ENCODE assay signal across 8 mouse cellular contexts in genomic region chr15:97766594-97767279, GRCm38 (mm10). TPM values are rescaled to one million over a fixed set of nuclear protein-coding genes. Genes with fewer than 3 reads are reported as not detected.
DNase-seq lines count a peak whose midpoint lies in the region; ATAC-seq and TF ChIP-seq lines count a peak whose summit lies in the region.

No protein-coding gene starts in this region.

- no peaks in the 10 kb centered on the region for H3K9me3 ChIP-seq in forebrain, postnatal 0 days (ENCODE audit: low read length)
- H3K9me3 ChIP-seq in midbrain, postnatal 0 days (ENCODE audit: low read length): no peaks in the 10 kb centered on the region

- TF ChIP-seq POLR2A in spleen, adult 2 months (IDR thresholded peaks at IDR 0.05; ENCODE audit: low read depth, low read length): no peak

- peak overlapping the region; percentile 12 for H3K27ac ChIP-seq in spleen, adult 2 months (ENCODE audit: insufficient read depth, low read length)
- H3K27ac ChIP-seq in forebrain, postnatal 0 days (ENCODE audit: low read depth, low read length): peak overlapping the region; percentile 75
- H3K27ac ChIP-seq in midbrain, postnatal 0 days (ENCODE audit: low read depth, low read length): peak overlapping the region; percentile 72

- peak overlapping the region; percentile 96 for H3K4me2 ChIP-seq in forebrain, postnatal 0 days (ENCODE audit: low read depth)
- peak overlapping the region; percentile 66 for H3K4me2 ChIP-seq in midbrain, postnatal 0 days (ENCODE audit: low read depth, low read length, poor library complexity, severe bottlenecking)

- whole genome bisulfite sequencing in spleen, adult 2 months: 34% methylated on average over 23 of the region's 23 CpGs
- WGBS in forebrain, postnatal 0 days: 7% methylated on average over 23 of the region's 23 CpGs
- WGBS in midbrain, postnatal 0 days: 6% methylated on average over 21 of the region's 23 CpGs

- ATAC-seq in forebrain, postnatal 0 days: no peak
- 0 out of 2 replicates have a peak, but pooled peaks have one; percentile 10 for ATAC-seq in midbrain, postnatal 0 days (ENCODE audit: low FRiP score)

- H3K9ac ChIP-seq in forebrain, postnatal 0 days: peak overlapping the region; percentile 60
- peak overlapping the region; percentile 61 for H3K9ac ChIP-seq in midbrain, postnatal 0 days (replicated peaks; ENCODE audit: low read length, poor library complexity, severe bottlenecking)

- H3K27me3 ChIP-seq in spleen, adult 2 months (ENCODE audit: control insufficient read depth, insufficient read depth, low read length): 0 out of 2 replicates have a peak, but pooled peaks cover 2% of the 10 kb centered on the region
- no peaks in the 10 kb centered on the region for H3K27me3 ChIP-seq in forebrain, postnatal 0 days (ENCODE audit: insufficient read depth, low read length)
- 0 out of 2 replicates have a peak, but pooled peaks cover 9% of the 10 kb centered on the region for H3K27me3 ChIP-seq in midbrain, postnatal 0 days (ENCODE audit: insufficient read depth, low read length)

- H3K4me3 ChIP-seq in spleen, adult 2 months (ENCODE audit: extremely low read depth, insufficient read depth, insufficient read length): peak overlapping the region; percentile 58; the same call in 1 of the 2 replicates
- H3K4me3 ChIP-seq in forebrain, postnatal 0 days (ENCODE audit: low read depth, low read length): peak overlapping the region; percentile 55
- peak overlapping the region; percentile 46 for H3K4me3 ChIP-seq in midbrain, postnatal 0 days (ENCODE audit: low read depth, low read length)

- no peak for TF ChIP-seq CTCF in spleen, adult 2 months (IDR thresholded peaks at IDR 0.05; ENCODE audit: extremely low read depth, insufficient read depth, insufficient read length, insufficient replicate concordance)
- TF ChIP-seq CTCF in forebrain, postnatal 0 days (IDR thresholded peaks at IDR 0.05; ENCODE audit: low read depth): no peak
- TF ChIP-seq CTCF in midbrain, postnatal 0 days (IDR thresholded peaks at IDR 0.05): no peak

- H3K4me1 ChIP-seq in spleen, adult 2 months (ENCODE audit: control insufficient read depth, insufficient read depth, insufficient read length): peaks cover 13% of the 10 kb centered on the region
- H3K4me1 ChIP-seq in forebrain, postnatal 0 days (ENCODE audit: insufficient read depth): peaks cover 13% of the 10 kb centered on the region; the same call in 1 of the 2 replicates
- peaks cover 10% of the 10 kb centered on the region for H3K4me1 ChIP-seq in midbrain, postnatal 0 days (ENCODE audit: insufficient read depth, low read length)

- no peaks in the 10 kb centered on the region for H3K36me3 ChIP-seq in spleen, adult 2 months (ENCODE audit: control insufficient read depth, insufficient read depth, low read length)
- no peaks in the 10 kb centered on the region for H3K36me3 ChIP-seq in forebrain, postnatal 0 days (ENCODE audit: insufficient read depth)
- no peaks in the 10 kb centered on the region for H3K36me3 ChIP-seq in midbrain, postnatal 0 days (ENCODE audit: insufficient read depth, low read length)

- no peak for DNase-seq in spleen, adult 2 months (ENCODE audit: low read depth in 1 of 2, low spot score in 2 of 2)
- DNase-seq in spleen, adult 12 weeks (ENCODE audit: low spot score): no peak
- no peak for DNase-seq in forebrain, postnatal 0 days
- DNase-seq in kidney, postnatal 25 days: peak; percentile 82 to 92
- no peak for DNase-seq in midbrain, postnatal 0 days (ENCODE audit: low spot score)
- no peak for DNase-seq in c-Kit-positive CD71-positive TER-119-positive erythroid progenitor cells, embryonic 14.5 days (ENCODE audit: low spot score)
- DNase-seq in layer of hippocampus, adult 18-20 months (ENCODE audit: low spot score in 2 of 2): no peak
- no peak for DNase-seq in adrenal gland, postnatal 10 days

RNA-seq across cellular contexts. Expression of gene Rapgef3, which starts 1.0 kb away (rescaled TPM):
- polyA plus RNA-seq in spleen, adult 2 months (2012; rRNA removed): 28.8 and 33.6 TPM in 2 replicates
- 16.6 and 22.0 TPM in 2 replicates for total RNA-seq in forebrain, postnatal 0 days (2014; rRNA removed)
- polyA plus RNA-seq in forebrain, postnatal 0 days (2015; fragmentation: Nextera tagmentation; extraction: Ambion mirVana): 6.5 and 8.7 TPM in 2 replicates
- 34.9 and 39.7 TPM in 2 replicates for total RNA-seq in midbrain, postnatal 0 days (2014; rRNA removed)
- polyA plus RNA-seq in midbrain, postnatal 0 days (2015; fragmentation: Nextera tagmentation; extraction: Ambion mirVana): 15.8 and 16.5 TPM in 2 replicates
- 10 to 100 TPM; 50.0 to 52.0 TPM for total RNA-seq in layer of hippocampus, adult 18-20 months (2021)
- 10 to 100 TPM; 22.1 to 24.2 TPM for total RNA-seq in adrenal gland, postnatal 10 days (2021)

RNA-seq across cellular contexts. Expression of gene Slc48a1, which starts 11.6 kb away (rescaled TPM):
- polyA plus RNA-seq in spleen, adult 2 months (2012; rRNA removed): 94.0 and 117 TPM in 2 replicates
- total RNA-seq in forebrain, postnatal 0 days (2014; rRNA removed): 40.2 and 56.4 TPM in 2 replicates
- polyA plus RNA-seq in forebrain, postnatal 0 days (2015; fragmentation: Nextera tagmentation; extraction: Ambion mirVana): 123 and 135 TPM in 2 replicates
- total RNA-seq in midbrain, postnatal 0 days (2014; rRNA removed): 61.5 and 78.8 TPM in 2 replicates
- polyA plus RNA-seq in midbrain, postnatal 0 days (2015; fragmentation: Nextera tagmentation; extraction: Ambion mirVana): 152 and 173 TPM in 2 replicates
- 100 to 1,000 TPM; 138 to 140 TPM for total RNA-seq in layer of hippocampus, adult 18-20 months (2021)
- 10 to 100 TPM; 66.1 to 78.6 TPM for total RNA-seq in adrenal gland, postnatal 10 days (2021)

RNA-seq across cellular contexts. Expression of gene Endou, which starts 35.6 kb away (rescaled TPM):
- polyA plus RNA-seq in spleen, adult 2 months (2012; rRNA removed): 3.0 and 4.1 TPM in 2 replicates
- total RNA-seq in forebrain, postnatal 0 days (2014; rRNA removed): 0.14 and 0.15 TPM in 2 replicates
- 0.18 and 0.34 TPM in 2 replicates for polyA plus RNA-seq in forebrain, postnatal 0 days (2015; fragmentation: Nextera tagmentation; extraction: Ambion mirVana)
- total RNA-seq in midbrain, postnatal 0 days (2014; rRNA removed): 0.33 and 0.66 TPM in 2 replicates
- polyA plus RNA-seq in midbrain, postnatal 0 days (2015; fragmentation: Nextera tagmentation; extraction: Ambion mirVana): 0.20 TPM in 2 replicates
- total RNA-seq in layer of hippocampus, adult 18-20 months (2021): 1 to 10 TPM; 1.2 TPM
- 1 to 10 TPM; 1.1 to 1.2 TPM for total RNA-seq in adrenal gland, postnatal 10 days (2021)

Comparison
In these comparisons a context has a peak if more than half of its experiments do, and no peak if none do; other contexts are left out.
1. DNase-seq: peak in kidney, postnatal 25 days (2 of 2); none in spleen, adult 2 months (0 of 2), spleen, adult 12 weeks (single experiment), forebrain, postnatal 0 days (single experiment), midbrain, postnatal 0 days (single experiment), c-Kit-positive CD71-positive TER-119-positive erythroid progenitor cells, embryonic 14.5 days (single experiment), layer of hippocampus, adult 18-20 months (0 of 2) and adrenal gland, postnatal 10 days (single experiment).
2. H3K27ac ChIP-seq: peak in every context shown above with its lines; median percentile 75 in forebrain, postnatal 0 days; 72 in midbrain, postnatal 0 days; 12 in spleen, adult 2 months.
3. Peak in every context shown above with its lines, with median percentiles within 50 percentile points of each other: H3K4me3 ChIP-seq.